Mouse (Mus musculus): Measurements from ENCODE around the gene Madcam1.

- no peak for TF ChIP-seq NANOG (IDR thresholded peaks at IDR 0.05; ENCODE audit: borderline replicate concordance, low read length)
- no peak for TF ChIP-seq CTCF (conservative IDR thresholded peaks at IDR 0.05; ENCODE audit: low read length)
Measured at GRCm38 (mm10) chr10:79636287-79636686, 28.1 kb upstream of the Madcam1 start.
